Mouse (Mus musculus): ENCODE results near the gene Eif2d. TPM values are rescaled to one million over a fixed set of nuclear protein-coding genes. Genes with fewer than 3 reads are reported as not detected.
"Not testable (repeated sequence)": the region's sequence is repeated elsewhere in the genome, so short reads cannot be mapped to it uniquely, and the experiment has no call there.

The Eif2d gene
- polyA plus RNA-seq, 1 experiment from 2014 or later: 70.2 TPM

DNA sequence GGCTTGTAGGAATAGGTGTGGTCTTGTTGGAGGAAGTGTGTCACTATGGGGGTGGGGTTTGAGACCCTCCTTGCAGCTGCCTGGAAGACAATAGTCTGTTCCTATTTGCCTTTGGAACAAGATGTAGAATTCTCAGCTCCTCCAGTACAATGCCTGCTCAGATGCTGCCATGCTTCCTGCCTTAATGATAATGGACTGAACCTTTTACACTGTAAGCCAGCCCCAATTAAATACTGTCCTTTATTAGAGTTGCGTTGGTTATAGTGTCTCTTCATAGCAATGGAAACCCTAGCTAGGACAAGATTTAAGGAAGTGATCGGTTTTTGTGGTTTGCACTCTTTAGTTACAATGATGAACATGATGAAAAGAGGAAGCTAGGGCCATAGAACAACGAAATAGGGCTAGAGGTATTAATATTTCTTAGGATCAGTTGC lies 6.8 kb upstream of the Eif2d start:
- no peak for DNase-seq (ENCODE audit: extremely low spot score, low spot score)
- Histone ChIP-seq H3K4me1 (no peaks in the 10 kb centered on the region), H3K36me3 (replicated peaks) (no peaks in the 10 kb centered on the region), H3K9me3 (no peaks in the 10 kb centered on the region), H3K27ac (no peak overlapping the region), H3K27me3 (ENCODE audit: poor library complexity, severe bottlenecking) (no peaks in the 10 kb centered on the region), H3K4me3 (no peak overlapping the region)
- 88% methylated on average over 3 of the region's 3 CpGs for WGBS

DNA sequence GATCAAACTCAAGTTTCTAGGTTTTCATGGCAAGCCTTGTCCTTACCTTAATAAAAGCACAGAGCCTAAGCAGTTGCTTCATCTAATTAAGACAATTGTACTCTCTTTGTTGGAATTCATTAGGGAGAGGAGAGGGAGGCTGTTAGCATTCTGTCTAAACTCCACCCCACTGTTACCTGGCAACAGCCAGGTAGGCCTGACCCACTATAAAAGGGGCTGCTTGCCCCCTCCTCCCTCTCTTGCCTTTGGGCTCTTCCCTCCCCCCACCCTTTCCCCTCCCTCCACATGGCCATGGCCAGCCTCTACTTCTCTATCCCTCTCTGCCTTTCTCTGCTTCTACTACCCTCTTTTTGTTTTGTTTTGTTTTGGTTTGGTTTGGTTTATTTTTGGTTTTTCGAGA lies 3.5 kb upstream of the Eif2d start:
- 89% methylated on average over 1 of the region's 1 CpGs for WGBS
- H3K4me1 ChIP-seq: peaks cover 22% of the 10 kb centered on the region
- no peak overlapping the region for H3K27ac ChIP-seq
- no peaks in the 10 kb centered on the region for H3K27me3 ChIP-seq (ENCODE audit: poor library complexity, severe bottlenecking)
- H3K36me3 ChIP-seq (replicated peaks): no peaks in the 10 kb centered on the region
- no peak overlapping the region for H3K4me3 ChIP-seq
- no peaks in the 10 kb centered on the region for H3K9me3 ChIP-seq
- DNase-seq (ENCODE audit: extremely low spot score, low spot score): no peak

DNA sequence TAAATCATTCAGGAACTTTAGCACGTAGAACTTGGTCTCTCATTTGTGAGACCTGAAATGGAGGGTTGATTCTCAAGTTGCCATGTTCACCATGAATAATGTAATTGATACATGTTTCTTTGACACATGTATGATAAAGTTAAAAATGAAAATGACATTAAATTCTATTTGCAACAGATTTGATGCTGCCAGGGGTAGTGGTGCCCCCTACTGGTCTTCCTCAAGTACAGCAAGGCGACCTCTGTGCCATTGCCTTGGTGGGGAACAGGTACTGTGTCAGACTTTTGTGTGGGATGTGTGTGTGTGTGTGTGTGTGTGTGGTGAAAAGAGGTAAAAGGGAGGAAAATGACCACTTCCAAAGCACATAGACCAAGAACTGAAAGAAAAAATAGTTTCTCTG lies 2.5 kb downstream of the Eif2d start:
- Histone ChIP-seq H3K36me3 (replicated peaks) (peaks cover 32% of the 10 kb centered on the region), H3K4me3 (no peak overlapping the region), H3K27me3 (ENCODE audit: poor library complexity, severe bottlenecking) (no peaks in the 10 kb centered on the region), H3K9me3 (no peaks in the 10 kb centered on the region), H3K27ac (no peak overlapping the region), H3K4me1 (peaks cover 24% of the 10 kb centered on the region)
- no peak for DNase-seq (ENCODE audit: extremely low spot score, low spot score)
- WGBS: 56% methylated on average over 2 of the region's 2 CpGs

DNA sequence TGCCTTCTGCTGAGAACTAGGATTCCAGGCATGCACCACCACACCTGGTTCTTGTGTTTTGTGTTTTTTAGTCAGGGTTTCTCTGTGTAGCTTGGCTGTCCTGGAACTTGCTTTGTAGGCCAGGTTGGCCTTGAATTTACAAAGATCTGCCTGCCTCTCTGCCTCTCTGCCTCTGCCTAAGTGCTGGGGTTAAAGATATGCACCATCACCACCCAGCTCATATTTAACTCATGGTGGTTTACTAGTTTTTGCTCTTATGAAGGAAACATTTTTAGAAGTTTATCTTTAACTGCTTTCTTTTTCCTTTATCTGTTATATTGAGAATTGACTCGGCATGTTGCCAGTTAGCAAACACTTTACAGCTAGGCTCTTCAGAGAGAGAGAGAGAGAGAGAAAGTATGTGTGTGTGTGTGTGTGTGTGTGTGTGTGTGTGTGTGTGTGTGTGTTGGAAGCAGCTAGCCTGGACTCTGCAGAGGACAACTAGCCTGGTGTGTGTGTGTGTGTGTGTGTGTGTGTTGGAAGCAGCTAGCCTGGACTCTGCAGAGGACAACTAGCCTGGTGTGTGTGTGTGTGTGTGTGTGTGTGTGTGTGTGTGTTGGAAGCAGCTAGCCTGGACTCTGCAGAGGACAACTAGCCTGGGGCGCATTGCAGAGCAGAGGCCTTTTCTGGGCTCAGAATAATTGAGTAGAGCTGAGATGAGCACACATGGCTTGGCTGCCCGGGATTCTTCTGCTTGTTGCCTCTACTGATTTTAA lies 6.8 kb downstream of the Eif2d start:
- peaks cover 75% of the 10 kb centered on the region for H3K36me3 ChIP-seq (replicated peaks)

DNA sequence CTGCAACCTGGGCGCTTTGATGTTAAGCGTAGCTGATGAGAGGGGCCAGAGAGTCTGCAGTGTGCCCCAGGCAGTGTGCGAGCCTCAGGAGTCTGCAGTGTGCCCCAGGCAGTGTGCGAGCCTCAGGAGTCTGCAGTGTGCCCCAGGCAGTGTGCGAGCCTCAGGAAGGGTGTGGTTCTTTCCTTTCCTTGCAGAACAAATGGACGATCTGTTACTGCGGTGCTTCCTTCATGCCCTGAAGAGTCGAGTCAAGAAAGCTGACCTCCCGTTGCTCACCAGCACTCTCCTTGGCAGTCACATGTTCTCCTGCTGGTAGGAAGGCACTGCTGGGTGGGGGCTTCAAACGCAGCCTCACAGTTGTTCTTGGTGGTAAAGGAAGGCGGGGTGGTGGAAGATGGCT lies 8.1 kb downstream of the Eif2d start:
- no peaks in the 10 kb centered on the region for H3K9me3 ChIP-seq
- H3K27ac ChIP-seq: no peak overlapping the region
- no peak overlapping the region for H3K4me3 ChIP-seq
- no peaks in the 10 kb centered on the region for H3K4me1 ChIP-seq
- DNase-seq (ENCODE audit: extremely low spot score, low spot score): no peak
- H3K27me3 ChIP-seq (ENCODE audit: poor library complexity, severe bottlenecking): no peaks in the 10 kb centered on the region
- 91% methylated on average over 11 of the region's 11 CpGs for WGBS
- peaks cover 82% of the 10 kb centered on the region for H3K36me3 ChIP-seq (replicated peaks)

More for the DNA sequence above, 6.8 kb downstream of the Eif2d start:
- not testable (repeated sequence) for H3K9me3 ChIP-seq; DNase-seq (ENCODE audit: extremely low spot score, low spot score); H3K4me1 ChIP-seq; H3K4me3 ChIP-seq; H3K27ac ChIP-seq; H3K27me3 ChIP-seq (ENCODE audit: poor library complexity, severe bottlenecking)
- WGBS: 98% methylated on average over 3 of the region's 3 CpGs

DNA sequence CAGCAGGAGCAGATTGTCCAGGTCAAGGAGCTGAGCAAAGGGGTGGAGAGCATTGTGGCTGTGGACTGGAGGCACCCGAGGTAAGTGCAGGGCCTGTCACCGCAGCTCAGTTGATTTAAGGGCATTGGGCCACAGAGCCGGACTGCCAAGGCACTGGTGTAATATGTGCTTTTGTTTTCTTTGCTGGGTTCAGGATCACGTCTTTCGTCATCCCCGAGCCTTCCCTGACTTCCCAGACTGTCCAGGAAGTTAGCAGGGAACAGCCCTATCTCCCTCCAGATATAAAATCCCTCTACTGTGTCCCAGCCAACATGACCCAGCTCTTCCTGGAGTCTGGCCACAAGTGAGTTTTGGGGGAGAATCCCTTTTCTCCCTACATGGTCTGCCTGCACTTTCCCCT lies 11.4 kb downstream of the Eif2d start:
- no peaks in the 10 kb centered on the region for H3K9me3 ChIP-seq
- no peak for DNase-seq (ENCODE audit: extremely low spot score, low spot score)
- H3K27me3 ChIP-seq (ENCODE audit: poor library complexity, severe bottlenecking): no peaks in the 10 kb centered on the region
- no peak overlapping the region for H3K27ac ChIP-seq
- no peak overlapping the region for H3K4me3 ChIP-seq
- WGBS: 94% methylated on average over 6 of the region's 6 CpGs
- H3K4me1 ChIP-seq: no peaks in the 10 kb centered on the region
- H3K36me3 ChIP-seq (replicated peaks): peaks cover 99% of the 10 kb centered on the region

DNA sequence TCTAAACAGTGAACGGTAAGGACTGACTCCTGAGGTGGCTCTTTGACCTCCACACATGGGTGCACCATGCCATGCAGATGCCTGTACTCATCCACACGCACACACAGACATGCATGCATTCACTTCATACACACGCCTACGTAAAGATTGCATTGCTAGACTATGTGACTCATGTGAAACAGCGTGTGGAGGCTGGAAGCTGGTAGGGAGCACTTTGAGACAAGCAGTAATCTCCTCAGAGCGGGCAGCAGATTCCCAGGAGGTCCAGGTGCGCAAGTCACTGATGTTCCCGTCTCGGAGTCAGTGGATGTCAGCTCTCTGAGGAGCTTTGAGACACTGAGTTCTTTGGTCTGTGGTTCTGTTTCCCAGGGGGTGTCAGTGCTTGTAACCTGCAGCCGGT lies 14.6 kb downstream of the Eif2d start:
- DNase-seq (ENCODE audit: extremely low spot score, low spot score): no peak
- H3K27me3 ChIP-seq (ENCODE audit: poor library complexity, severe bottlenecking): no peaks in the 10 kb centered on the region
- 92% methylated on average over 10 of the region's 10 CpGs for WGBS
- no peaks in the 10 kb centered on the region for H3K4me1 ChIP-seq
- H3K27ac ChIP-seq: no peak overlapping the region
- H3K36me3 ChIP-seq (replicated peaks): peaks cover 100% of the 10 kb centered on the region
- no peak overlapping the region for H3K4me3 ChIP-seq
- no peaks in the 10 kb centered on the region for H3K9me3 ChIP-seq

DNA sequence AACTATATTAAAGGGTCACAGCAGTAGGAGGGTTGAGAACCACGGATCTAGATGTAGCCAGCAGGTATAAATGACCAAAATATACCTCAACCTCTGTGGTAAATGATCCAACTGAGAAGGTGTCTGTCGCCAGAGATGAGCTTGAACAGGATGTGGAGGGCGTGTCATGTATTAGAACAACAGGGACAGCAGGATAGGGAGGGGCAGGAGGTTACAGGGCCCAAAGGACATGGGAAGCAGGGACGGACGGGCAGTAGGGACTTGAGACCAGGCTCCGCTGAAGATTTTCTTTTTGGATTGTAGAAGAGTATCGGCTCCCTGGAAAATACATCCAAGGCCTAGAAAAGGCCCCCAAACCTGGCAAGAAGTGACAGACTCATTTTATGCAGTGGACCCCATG lies 20.0 kb downstream of the Eif2d start:
- Histone ChIP-seq H3K27me3 (ENCODE audit: poor library complexity, severe bottlenecking) (no peaks in the 10 kb centered on the region), H3K4me1 (no peaks in the 10 kb centered on the region), H3K9me3 (no peaks in the 10 kb centered on the region), H3K27ac (no peak overlapping the region), H3K4me3 (no peak overlapping the region), H3K36me3 (replicated peaks) (peaks cover 100% of the 10 kb centered on the region)
- DNase-seq (ENCODE audit: extremely low spot score, low spot score): no peak
- whole genome bisulfite sequencing: 89% methylated on average over 7 of the region's 7 CpGs

DNA sequence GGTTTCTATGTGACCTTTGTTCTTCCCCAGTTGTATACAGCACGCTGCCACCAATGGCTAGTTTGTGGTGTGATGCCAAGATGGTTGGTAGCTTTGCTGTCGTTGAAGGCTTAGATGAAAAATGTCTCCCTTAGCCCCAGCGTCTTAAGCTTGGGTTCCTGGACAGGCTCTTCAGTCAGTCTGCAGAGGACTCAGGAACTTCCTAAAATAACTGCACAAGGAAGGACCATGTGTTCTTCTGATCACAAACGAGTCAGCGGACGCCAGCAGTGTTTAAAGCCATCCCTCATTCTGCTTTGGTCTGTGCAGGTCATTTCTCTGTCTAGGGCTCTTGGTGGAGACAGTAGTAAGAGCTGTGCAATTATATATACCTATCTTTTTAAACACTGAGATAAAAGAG lies 20.8 kb downstream of the Eif2d start:
- no peaks in the 10 kb centered on the region for H3K4me1 ChIP-seq
- no peaks in the 10 kb centered on the region for H3K27me3 ChIP-seq (ENCODE audit: poor library complexity, severe bottlenecking)
- H3K27ac ChIP-seq: no peak overlapping the region
- WGBS: 91% methylated on average over 6 of the region's 6 CpGs
- peaks cover 100% of the 10 kb centered on the region for H3K36me3 ChIP-seq (replicated peaks)
- no peaks in the 10 kb centered on the region for H3K9me3 ChIP-seq
- DNase-seq (ENCODE audit: extremely low spot score, low spot score): no peak
- no peak overlapping the region for H3K4me3 ChIP-seq

DNA sequence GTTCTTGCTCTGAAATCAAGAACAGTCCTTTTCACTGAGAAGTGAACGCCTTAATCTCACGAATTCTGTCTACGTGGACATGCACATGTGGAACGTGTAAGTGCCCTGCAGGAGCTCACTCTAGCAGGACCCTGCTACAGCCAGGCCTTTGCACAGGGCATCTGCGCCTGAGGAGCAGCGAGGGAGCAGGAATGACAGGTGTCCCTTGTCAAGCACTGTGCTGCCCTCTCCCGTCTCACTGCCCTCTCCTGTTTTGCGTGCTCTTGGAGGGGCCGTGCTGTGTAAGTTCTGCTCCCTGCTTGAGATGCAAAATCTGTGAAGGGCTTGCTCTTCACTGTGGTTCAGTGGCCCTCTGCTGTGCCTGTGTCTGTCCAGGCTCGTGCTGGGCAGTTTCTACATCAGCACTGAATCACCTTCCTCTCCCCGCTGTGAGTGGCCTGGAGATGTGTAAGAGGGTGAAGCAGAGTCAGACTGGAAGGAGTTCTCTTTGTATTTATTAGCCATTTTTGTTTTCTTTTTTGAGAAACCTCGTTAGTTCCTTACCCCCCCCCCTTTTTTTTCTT lies 21.4 kb downstream of the Eif2d start:
- DNase-seq (ENCODE audit: extremely low spot score, low spot score): no peak
- no peak overlapping the region for H3K27ac ChIP-seq
- 90% methylated on average over 12 of the region's 12 CpGs for WGBS

DNA sequence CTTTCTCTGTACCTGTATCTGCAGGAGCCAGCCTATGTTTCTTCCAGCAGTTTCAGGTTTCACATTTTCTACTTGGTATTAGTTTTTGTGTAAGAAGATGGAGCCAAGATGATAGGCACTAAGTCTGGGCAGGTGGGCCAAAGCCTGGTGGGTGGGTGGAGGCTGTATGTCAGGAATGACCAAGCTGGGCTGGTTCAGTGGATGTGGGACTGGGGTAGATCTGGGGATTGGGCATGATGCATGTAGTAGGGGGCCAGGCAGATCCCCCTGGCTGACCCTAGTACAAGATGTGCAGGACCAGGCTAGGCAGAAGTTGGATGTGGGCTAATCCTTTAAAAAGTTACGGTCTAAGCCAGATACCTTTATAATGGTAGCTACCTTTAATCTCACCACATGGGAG lies 22.2 kb downstream of the Eif2d start:
- WGBS: 96% methylated on average over 1 of the region's 1 CpGs
- peaks cover 97% of the 10 kb centered on the region for H3K36me3 ChIP-seq (replicated peaks)

More for the DNA sequence above, 21.4 kb downstream of the Eif2d start:
- peaks cover 97% of the 10 kb centered on the region for H3K36me3 ChIP-seq (replicated peaks)
- no peaks in the 10 kb centered on the region for H3K27me3 ChIP-seq (ENCODE audit: poor library complexity, severe bottlenecking)
- no peaks in the 10 kb centered on the region for H3K9me3 ChIP-seq
- no peaks in the 10 kb centered on the region for H3K4me1 ChIP-seq
- no peak overlapping the region for H3K4me3 ChIP-seq

DNA sequence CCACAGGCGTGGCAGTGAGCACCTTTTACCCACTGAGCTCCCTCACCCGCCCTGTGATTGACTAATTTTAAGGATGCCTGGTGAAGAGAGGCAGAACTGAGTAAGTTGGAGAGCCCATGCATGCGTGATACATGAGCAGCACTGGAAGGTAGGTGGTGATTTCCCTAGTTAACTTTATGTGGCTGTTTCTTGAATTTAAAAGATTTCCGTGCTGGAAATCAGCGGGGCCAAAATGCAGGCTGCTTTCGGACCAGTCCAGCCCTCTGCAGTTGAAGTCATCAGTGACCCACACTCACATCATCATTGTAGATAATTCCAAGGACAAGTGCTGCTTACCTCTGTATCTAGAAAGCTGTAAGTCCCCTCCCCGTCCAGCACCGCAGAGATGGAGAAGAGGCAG lies 22.8 kb downstream of the Eif2d start:
- H3K27ac ChIP-seq: no peak overlapping the region
- H3K4me1 ChIP-seq: no peaks in the 10 kb centered on the region
- DNase-seq (ENCODE audit: extremely low spot score, low spot score): no peak
- no peaks in the 10 kb centered on the region for H3K9me3 ChIP-seq
- no peaks in the 10 kb centered on the region for H3K27me3 ChIP-seq (ENCODE audit: poor library complexity, severe bottlenecking)
- 95% methylated on average over 8 of the region's 8 CpGs for WGBS
- no peak overlapping the region for H3K4me3 ChIP-seq
- H3K36me3 ChIP-seq (replicated peaks): peaks cover 97% of the 10 kb centered on the region

More for the DNA sequence above, 22.2 kb downstream of the Eif2d start:
- Histone ChIP-seq H3K9me3 (no peaks in the 10 kb centered on the region), H3K4me1 (no peaks in the 10 kb centered on the region), H3K4me3 (no peak overlapping the region), H3K27me3 (ENCODE audit: poor library complexity, severe bottlenecking) (no peaks in the 10 kb centered on the region), H3K27ac (no peak overlapping the region)
- no peak for DNase-seq (ENCODE audit: extremely low spot score, low spot score)

DNA sequence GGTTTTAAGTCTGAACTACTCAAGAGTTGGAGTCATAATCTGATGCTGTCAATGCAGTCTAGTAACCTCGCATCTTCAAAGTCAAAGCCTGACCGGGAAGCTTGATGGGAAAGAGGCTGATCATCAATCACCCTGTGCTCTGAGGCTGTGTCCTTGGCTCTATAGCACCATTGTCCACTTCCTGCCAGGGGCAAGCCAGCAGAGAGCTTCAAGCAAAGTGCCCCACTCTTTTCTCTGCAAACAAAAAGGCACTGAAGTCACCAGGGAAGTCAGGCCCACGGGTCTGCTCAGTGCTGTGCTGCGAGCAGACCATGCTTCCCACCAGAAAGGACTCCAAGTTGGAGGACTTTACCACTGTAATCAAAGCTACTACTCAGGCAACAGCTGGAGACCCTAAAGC lies 24.3 kb downstream of the Eif2d start:
- WGBS: 89% methylated on average over 4 of the region's 4 CpGs
- H3K27ac ChIP-seq: no peak overlapping the region

More for the DNA sequence above, 24.3 kb downstream of the Eif2d start:
- H3K4me3 ChIP-seq: no peak overlapping the region
- H3K27me3 ChIP-seq (ENCODE audit: poor library complexity, severe bottlenecking): no peaks in the 10 kb centered on the region
- DNase-seq (ENCODE audit: extremely low spot score, low spot score): no peak
- no peaks in the 10 kb centered on the region for H3K9me3 ChIP-seq
- H3K4me1 ChIP-seq: no peaks in the 10 kb centered on the region
- peaks cover 83% of the 10 kb centered on the region for H3K36me3 ChIP-seq (replicated peaks)
